Mouse (Mus musculus) Muller cell, postnatal 12 days (primary cell): ENCODE measurements at regions not wholly inside any gene's neighbourhood (a gene's known extent, or its start where the extent isn't known, plus 50 kb on each side); places are given as distances from the start of the nearest gene placed in this dataset.

Experiments used
- DNase-seq: peaks from one replicate; pipeline ENCODE4 v3.0.0-alpha.2; 2015; ENCODE audit errors: inconsistent ontology term

GRCm38 (mm10) chr5:119292889-119293288 lies 377.6 kb upstream of the Tbx3 start:
- DNase-seq, result no peak

- no peak for DNase-seq
Measured at GRCm38 (mm10) chr5:119299311-119299710, 371.2 kb upstream of the Tbx3 start.

DNA sequence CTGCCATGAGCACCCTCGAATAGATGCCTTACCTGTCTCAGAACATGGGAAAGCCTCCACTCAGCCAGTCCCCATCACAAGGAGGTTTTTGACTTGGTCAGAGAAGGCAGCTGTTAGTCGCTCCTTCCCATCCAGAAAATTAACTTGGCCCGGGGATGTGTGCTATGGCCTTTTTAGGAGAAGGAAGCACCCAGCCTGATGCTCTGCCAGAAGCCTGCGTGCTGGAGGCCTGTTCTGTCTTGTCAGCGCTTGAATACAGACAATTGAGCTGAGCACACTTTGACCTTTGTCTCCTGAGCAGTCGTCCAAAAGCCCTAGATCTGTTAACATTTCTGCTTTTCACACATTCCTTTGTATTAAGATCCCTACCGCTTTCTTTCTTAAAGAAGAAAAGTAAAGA lies 370.4 kb upstream of the Tbx3 start:
- DNase-seq, result peak; percentile 3

GRCm38 (mm10) chr5:119301539-119301938 lies 368.9 kb upstream of the Tbx3 start:
- DNase-seq, result no peak

DNA sequence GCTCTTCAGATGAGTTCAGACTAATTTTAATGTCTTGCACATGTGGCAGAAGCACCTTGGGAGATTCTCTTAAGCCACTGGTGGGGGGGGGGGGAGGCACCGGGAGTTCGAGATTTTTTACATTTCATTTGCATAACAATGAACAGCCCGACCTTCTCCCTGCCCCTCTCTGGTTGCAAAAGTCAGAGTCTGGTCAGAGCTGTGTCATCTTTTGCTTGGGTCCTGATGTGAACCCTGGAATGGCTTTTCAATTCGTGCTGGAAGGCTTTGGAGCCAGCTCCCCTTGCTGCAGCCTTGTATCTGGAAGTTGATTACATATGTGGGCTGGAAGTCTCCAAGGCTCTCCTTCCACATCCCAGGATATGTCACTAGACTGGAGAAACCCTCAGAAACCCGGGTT lies 365.7 kb upstream of the Tbx3 start:
- no peak for DNase-seq

GRCm38 (mm10) chr5:119307768-119308167 lies 362.7 kb upstream of the Tbx3 start:
- no peak for DNase-seq

GRCm38 (mm10) chr5:119310178-119310930 lies 360.1 kb upstream of the Tbx3 start:
- DNase-seq, result peak; percentile 17

GRCm38 (mm10) chr5:119312808-119313207 lies 357.7 kb upstream of the Tbx3 start:
- DNase-seq, result no peak

GRCm38 (mm10) chr5:119315149-119315548 lies 355.3 kb upstream of the Tbx3 start:
- DNase-seq, result no peak

GRCm38 (mm10) chr5:119317617-119318016 lies 352.9 kb upstream of the Tbx3 start:
- DNase-seq, result no peak

DNA sequence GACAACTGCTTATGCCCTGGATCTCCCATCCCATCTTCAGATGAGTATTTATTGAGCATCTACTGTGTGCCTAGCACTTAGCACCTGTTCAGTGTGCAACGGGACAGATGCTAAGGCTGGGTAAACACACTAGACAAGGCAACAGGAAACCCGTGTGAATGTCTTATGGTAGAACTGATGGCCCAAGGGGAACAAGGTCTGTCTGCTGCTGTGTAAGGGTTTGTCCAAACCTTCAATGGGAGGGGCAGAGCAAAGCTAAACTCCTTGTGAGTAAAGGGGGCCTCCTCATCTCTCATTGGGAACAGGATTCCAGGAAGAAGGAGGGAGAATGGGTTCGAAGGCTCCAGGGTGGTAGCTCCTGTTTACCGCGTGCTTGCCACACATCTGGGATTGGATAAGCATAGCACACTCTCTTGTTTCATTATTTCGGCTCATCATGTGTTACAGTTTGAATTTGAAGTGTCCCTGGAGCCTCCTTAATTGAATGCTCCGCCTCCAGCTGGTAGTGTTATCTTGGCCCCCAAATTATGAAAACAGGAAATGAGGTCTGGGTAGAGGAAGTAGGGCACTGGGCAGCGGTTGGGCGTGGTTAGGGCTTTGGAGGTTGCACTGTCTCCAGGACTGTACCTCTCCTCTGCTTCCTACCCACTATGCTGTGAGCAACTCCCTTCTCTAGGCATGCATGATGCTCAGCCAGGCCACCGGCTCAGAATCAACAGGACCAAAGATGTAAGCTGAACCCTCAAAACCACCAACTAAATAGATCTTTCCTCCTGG lies 348.9 kb upstream of the Tbx3 start:
- no peak for DNase-seq

- no peak for DNase-seq
Measured at GRCm38 (mm10) chr5:119322411-119322810, 348.1 kb upstream of the Tbx3 start.

- no peak for DNase-seq
Measured at GRCm38 (mm10) chr5:119325681-119326255, 344.7 kb upstream of the Tbx3 start.

DNA sequence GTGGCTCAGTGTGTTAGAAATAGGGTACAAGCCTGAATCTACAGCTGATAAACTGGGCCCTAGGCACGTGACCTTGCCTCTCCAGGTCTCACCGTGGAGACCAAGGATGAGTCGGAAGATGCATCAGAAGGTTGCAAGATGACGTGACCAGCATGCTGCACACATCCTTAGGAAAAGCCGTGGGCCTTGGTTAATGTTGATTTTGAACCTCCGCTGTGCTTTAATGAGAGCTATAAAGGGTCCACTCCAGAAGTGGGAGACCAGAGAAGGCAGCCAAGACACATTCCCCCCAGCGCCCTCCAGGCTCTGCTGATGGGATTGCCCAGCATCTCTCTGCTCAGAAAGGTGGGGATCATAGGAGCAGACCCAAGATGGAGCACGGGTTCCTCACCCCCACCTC lies 343.6 kb upstream of the Tbx3 start:
- DNase-seq, result no peak

- no peak for DNase-seq
Measured at GRCm38 (mm10) chr5:119328971-119329370, 341.5 kb upstream of the Tbx3 start.

GRCm38 (mm10) chr5:119329371-119329770 lies 341.1 kb upstream of the Tbx3 start:
- no peak for DNase-seq

DNA sequence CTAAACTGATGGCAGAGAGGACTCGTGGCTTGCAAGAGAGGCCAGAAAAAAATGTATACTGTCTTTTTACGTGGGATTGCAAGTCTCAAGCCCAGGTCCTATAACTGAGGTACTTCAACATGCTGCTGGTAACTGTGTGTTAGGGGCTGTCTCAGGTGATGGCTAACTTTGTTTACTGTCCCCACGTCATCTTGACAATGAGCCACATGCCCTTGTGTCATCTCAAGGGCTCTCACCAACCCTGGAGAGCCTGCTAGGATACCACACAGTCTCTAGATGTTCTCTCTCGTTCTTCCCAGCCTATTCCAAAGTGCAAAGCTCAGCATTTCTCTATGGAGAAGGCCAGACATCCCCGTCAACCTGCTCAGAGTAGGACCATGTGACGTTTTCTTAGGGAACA lies 340.6 kb upstream of the Tbx3 start:
- DNase-seq, result no peak

DNA sequence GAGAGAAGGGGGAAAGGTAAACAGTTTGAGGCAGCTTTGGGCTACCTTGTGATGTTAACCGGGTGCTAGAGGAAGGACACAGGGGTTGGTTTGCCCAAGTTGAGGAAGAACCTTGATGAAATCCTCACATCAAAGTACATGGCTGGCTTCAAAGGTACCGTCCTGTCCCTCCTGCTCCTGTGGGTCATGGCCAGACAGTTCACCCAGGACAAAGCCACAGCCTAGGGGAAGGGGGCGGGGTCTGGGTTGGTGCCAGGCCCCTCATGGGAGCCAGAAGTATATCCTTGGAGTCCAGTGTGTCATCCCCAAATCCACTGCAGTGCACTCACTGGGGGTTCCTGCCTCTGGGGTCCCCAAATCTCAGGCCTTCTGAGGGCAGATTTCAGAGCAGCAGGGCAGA lies 339.0 kb upstream of the Tbx3 start:
- DNase-seq, result no peak

GRCm38 (mm10) chr5:119332621-119333020 lies 337.8 kb upstream of the Tbx3 start:
- no peak for DNase-seq

DNA sequence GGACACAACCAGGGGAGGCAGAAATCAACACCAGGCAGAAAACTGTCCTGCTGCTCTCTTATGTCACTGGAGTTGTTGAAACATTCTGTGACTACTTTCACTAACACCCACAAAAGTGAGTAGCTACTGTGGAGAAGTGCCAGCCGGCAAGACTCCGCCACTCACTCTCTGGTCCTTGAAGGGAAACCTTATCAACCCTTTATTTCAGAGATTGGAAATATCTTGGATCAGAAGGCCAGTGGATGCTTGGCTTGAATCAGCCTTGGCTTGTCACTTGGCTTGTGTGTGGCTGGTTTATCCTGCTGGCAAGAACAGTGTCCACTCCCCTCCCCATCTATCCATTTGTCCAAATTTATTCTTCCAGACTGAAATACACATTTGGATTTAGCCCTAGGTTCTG lies 335.3 kb upstream of the Tbx3 start:
- DNase-seq, result no peak

DNA sequence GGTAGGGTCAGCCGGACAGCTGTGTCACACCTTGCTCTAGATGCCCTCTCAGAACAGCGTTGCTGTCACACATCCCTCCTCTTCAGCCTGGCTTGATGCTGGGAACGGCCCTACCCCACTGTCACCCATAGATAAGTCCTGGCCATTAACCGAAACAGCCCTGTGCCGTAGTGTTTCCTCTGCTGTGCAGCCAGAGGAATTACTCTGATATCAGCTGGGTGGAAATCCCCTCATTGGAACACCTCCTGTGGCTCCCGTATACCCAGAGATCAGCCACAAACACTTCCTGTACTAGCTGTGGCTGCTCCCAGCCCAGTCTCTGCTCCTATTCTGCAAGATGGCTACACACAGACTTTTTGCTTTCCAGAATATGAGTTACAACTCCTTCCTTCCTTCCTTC lies 334.5 kb upstream of the Tbx3 start:
- no peak for DNase-seq

GRCm38 (mm10) chr5:119337739-119338138 lies 332.7 kb upstream of the Tbx3 start:
- DNase-seq, result no peak

- DNase-seq, result no peak
Measured at GRCm38 (mm10) chr5:119338711-119339110, 331.8 kb upstream of the Tbx3 start.
